Mouse (Mus musculus) heart, adult 2 months (tissue): ENCODE data around the gene Foxj2.

Experiments used
- CTCF ChIP-seq: fragments of 200-600 bp; IDR thresholded peaks from 2 replicates; pipeline ENCODE4 v1.8.1; 2022; ENCODE audit warnings: antibody characterized with exemption, mild to moderate bottlenecking, moderate library complexity
- EP300 ChIP-seq: fragments of 200-500 bp; IDR thresholded peaks from 2 replicates; pipeline ENCODE4 v1.6.1; 2011; ENCODE audit warnings: low read depth, low read length, control low read depth; ENCODE audit not compliant: insufficient read depth

DNA sequence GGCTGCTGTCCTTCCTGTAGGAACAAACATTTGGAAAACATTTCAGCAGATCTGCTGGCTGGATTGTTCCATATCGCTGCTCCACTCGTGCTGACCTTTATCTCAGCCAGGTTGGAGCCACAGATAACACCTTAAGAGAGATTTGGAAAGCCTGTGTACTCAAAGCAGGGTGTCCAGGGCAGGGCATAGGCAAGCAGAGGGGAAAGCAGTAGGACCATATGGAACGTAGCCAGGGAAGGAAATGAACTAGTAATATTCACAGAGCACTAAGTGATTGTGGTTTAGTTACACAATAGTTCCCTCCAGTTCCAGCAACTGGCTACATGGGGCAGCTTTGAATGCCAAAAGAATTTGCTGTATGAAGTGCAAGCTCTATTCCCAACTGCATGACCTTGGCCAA lies 37.5 kb upstream of the Foxj2 start:
- TF ChIP-seq CTCF (no peak), EP300 (no peak)
